Mouse (Mus musculus) c-Kit-positive CD71-positive TER-119-negative erythroid progenitor cells, embryonic 14.5 days (primary cell): ENCODE results near the gene Gkap1.
A peak's percentile ranks its signal among the peaks of the same experiment; 100 is the strongest.

Experiments
- DNase-seq: peaks from one replicate; pipeline ENCODE4 v3.0.0-alpha.2; 2013; ENCODE audit warnings: low read depth

Gene Gkap1

DNA sequence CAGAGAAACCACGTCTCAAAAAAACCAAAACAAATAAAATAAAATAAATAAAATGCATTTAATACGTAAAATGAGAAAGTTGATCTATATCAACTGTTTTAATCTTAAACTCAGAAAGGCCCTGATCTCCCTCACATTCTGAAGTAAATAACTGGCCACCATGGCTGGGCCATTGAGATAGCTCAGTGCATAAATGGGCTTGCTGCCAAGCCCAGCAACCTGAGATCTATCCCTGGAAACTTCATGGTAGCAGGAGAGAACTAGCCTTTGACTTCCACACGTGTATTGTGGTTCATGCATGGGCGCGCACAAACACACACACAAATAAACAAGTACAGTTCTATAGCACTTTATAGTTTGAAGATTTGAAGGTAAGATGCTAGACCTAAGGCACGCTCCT lies 74.2 kb downstream of the Gkap1 start:
- DNase-seq, result no peak

DNA sequence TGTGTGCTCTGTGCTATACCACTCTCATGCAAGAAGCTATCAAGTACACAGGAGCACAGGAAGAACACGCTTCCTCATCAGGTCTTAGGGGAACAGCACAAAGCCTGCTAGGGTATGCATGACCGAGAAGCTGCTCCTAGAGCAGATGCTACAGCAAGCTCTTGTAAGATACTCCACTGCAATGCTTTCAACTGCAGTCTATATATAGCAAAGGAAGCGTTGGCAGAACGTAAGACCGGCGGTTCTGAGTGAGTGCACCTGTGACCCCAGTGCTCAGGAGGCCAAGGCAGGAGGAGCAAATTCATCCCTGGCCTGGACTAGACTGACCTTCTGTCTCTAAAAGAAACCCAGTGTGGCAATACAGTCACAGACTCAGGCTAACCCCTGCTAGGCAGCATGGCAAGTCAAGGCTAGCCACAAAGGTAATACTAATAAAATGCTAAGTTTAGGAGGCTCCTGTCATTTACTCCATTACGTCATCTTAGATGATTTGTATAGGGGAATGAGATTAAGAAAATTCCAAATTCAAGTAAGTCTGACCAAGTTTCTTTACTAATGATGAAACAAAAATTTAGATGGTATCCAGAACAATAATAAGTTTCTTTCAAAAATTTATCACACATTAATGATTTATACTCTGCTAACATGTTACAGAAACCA lies 77.4 kb downstream of the Gkap1 start:
- DNase-seq, result no peak

GRCm38 (mm10) chr13:58197211-58197610 lies 78.3 kb downstream of the Gkap1 start:
- no peak for DNase-seq

DNA sequence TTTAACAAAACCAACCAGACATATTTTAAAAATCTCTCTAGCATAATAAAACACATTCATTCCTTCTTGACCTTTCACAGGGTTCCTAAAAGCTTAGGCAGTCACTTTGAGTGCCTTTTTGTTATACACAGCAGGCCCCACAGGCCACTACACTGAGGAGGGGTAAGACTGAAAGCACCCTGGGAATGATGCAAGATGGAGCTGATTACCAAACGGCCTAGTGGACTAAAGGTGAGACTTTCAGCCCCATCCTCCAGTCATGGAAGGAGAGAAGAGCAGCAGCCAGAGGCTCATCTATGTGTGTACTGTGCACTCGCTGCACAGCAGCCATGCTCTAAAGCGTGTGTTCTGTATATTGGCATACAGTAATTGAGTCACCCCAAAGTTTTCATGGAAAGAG lies 80.6 kb downstream of the Gkap1 start:
- DNase-seq, result no peak

DNA sequence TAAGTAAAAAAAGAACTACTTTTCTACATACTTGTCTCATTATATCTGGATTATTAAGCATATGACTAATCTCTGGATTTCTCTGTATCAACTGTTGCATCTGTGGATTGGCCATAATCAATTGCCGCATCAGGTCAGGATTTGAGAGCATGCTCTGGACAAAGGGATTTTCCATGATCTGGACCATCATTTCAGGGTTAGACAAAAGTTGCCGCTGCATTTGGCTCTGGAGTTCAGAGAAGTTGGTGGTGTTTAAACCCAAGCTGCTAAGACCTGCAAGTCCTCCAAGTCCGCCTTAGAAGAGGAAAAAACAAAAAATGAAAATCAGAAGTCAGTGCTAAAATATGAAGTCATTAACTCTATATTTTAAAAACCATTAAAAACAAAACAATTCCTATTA lies 82.3 kb downstream of the Gkap1 start:
- DNase-seq, result no peak

GRCm38 (mm10) chr13:58192146-58192545 lies 83.4 kb downstream of the Gkap1 start:
- DNase-seq, result no peak

DNA sequence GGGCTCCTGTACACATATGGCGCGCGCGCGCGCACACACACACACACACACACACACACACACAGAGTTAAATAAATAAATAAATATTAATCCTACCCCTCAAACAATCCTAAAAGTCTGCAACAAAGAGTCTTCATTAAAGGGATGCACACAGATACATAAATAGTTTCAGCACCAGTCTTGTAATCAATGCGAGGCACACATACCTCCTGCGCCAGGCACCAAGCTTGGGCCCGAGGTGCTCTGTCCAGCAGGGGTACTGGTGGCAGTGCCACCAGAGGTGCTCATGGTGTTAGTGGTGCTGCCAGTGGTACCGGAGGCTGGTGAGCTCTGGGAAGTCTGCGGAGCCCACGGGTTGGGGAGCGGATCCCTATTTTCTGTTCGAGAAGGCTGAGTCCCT lies 84.0 kb downstream of the Gkap1 start:
- DNase-seq, result no peak

DNA sequence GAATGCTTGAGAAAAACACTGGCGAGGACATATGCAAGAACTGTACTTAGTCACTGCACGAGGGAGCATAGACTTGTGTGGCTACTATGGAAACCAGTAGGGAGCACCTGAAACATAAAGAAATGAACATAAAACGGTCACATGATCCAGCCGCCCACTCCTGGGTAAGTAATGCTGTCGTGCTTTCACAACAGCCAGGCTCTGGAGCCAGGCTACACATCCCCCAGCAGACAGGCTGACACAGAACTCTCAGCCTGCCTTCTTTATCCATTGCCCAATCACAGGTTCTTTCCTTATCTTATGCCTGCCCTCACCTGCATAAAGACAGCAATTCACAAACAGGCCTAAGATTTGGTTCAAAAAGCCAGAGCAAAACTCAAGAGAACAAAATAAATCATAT lies 86.0 kb downstream of the Gkap1 start:
- DNase-seq, result no peak

DNA sequence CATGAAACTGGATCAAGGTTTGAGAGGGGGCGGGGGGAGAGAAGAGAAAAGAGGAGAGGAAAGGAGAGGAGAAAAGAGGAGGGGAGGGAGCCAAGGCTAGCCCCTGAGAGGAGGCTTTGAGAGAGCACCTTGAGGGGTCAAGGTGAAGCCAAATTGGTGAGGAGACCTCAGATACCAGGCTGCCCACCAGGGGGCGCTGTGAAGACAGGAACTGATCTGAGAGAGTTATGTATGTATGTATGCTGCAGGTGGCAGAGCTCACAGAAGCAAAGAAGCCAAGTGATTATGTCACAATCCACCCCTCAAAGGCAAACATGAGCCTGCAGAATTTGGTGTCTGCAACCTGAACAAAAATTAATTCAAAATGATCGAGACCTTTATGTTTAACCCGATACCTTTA lies 87.1 kb downstream of the Gkap1 start:
- peak; percentile 77 for DNase-seq

DNA sequence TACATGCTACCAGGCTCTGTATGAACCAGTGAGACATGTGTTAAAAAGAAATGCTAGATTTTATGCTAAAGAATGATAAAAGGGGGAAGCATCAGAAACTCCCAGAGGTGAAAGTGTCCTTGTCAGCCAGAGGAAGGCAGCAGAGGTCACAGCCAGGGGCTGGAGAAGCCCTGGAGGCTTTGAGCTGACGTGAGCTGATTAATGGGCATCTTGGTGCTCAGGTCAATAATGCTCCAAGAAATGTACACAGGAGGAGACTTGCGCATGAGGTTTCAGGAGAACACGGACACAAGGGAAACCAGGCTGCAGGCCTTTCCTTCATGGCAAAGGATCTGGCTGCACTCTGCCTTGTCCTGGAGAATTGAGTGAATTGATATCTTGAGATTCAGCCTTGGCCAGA lies 87.7 kb downstream of the Gkap1 start:
- no peak for DNase-seq

- no peak for DNase-seq
Measured at GRCm38 (mm10) chr13:58186281-58186680, 89.2 kb downstream of the Gkap1 start.

GRCm38 (mm10) chr13:58184111-58184510 lies 91.4 kb downstream of the Gkap1 start:
- DNase-seq, result no peak
